Mouse (Mus musculus) frontal cortex, postnatal 14 days (tissue): ENCODE measurements around the gene Slc30a6.
"Not testable (repeated sequence)": the region's sequence is repeated elsewhere in the genome, so short reads cannot be mapped to it uniquely, and the experiment has no call there.

Source experiments
- DNase-seq, 2 experiments: peaks; one replicate each; pipeline ENCODE4 v3.0.0; 2022; ENCODE audit warnings: low spot score in 2 of 2

Slc30a6 gene

DNA sequence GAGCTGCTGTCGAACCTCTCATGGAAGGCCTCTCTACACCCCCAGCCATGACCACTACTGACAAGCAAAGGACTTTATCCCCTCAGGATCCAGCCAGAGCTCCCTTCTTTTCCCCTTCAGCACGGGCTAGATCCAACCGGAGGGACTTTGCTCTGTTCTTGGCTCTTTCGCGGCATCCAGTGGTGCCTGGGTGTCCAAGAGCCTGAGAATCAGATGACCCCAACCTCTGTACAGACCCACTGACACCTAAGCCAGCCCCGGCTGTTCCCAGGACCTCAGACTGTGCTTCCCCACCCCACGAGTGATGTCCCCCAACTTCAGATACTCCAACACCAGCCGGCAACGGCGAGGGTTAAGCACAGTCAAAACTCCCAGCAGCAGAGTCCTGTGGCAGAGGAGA, 54.4 kb downstream of the Slc30a6 start:
- DNase-seq = no peak

DNA sequence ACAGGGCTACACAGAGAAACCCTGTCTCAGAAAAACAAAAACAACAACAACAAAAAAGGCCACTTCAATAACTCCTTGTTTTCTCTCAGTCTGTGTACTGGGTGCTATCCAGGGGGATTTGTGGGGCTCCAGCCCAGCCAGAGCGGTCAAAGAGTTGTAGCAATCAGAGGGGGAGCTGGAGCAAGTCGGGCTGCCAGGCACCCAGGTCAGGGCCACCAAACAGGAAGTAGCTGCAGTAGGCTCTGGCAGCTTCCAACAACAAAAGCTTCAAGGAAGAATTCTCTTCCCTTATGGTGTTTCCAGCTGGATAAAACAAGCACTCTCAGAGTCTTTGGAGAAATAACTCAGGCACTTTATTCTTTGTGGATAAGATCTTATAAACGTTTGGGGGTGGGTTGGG, 58.5 kb downstream of the Slc30a6 start:
- DNase-seq = no peak

DNA sequence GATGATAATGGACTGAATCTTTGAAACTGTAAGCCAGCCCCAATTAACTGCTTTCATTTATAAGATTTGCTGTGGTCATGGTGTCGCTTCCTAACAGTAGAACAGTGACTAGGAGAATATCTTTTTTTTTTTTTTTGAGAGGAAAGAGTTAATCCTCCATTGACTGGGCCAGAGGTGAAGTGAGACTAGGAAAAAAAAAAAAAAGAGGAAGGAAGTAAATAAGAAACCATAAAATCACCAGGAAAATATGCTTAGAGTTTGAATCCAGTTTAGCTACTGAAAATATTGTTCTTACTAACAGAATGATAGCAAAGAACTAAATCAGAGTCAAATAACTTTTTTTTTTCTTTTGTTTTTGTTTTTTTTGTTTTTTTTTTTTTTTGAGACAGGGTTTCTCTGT, 59.3 kb downstream of the Slc30a6 start:
- no peak for DNase-seq

DNA sequence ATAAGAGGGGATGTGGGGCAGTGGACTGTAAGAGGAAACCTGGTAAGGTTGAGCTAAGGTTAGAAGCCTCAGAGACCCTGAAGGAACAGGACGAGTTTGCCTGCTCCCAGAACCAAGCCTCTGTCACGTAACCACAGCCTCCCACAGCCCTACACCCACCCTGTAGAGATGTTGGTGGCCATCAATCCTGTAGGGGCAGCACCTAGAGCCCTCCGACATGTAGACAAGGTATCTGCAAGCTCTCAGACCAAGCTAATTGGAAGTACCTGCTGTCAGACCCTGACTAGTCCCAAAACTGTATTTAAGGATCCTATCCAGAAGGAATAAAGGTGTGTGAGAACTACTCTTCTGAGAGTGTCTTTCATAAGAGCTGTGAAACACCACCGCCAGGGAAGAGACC, 60.0 kb downstream of the Slc30a6 start:
- DNase-seq = no peak

DNA sequence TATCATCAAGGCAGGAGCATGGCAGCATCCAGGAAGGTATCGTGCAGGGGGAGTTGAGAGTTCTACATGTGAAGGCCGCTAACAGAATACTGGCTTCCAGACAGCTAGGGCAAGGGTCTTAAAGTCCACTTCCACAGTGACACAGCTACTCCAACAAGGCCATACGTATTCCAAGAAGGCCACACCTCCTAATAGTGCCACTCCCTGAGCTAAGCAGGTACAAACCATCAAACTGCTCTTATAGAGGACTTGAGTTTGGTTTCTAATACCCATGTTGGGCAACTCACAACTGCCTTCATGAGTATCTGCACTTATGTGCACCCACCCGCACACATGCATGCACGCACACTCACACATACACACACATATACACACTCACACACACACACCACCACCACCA, 61.4 kb downstream of the Slc30a6 start:
- no peak for DNase-seq

DNA sequence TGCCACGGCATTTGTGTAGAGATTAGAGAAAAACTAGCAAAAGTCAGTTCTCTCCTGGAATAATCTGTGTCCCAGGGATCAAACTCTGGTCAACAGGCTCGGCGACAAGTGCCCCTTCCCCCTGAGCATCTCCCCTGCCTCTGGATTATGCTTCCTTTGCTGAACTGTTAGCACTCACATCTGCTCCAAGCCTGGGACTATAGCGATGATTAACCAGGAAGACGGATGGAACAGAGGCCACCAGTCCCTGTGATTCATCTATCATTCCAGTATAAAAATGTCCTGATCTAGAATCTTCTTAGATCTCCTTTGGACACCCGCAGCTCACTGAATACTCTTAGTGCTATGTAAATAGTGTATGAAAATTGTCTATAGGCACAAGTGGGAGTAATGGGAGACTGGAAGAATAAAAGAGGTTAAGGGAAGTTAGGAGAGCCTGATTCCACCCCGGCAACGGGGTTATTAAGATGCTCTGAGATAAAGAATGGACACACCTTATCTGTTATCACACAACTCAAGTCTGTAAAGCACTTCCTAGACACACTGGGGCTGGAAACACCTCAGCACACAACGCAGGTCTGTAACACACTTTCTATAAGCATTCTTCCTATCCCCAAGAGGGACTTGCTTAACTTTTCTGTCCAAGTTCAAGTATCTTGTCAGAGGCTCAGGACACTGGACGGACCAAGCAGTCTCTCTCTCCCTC, 62.7 kb downstream of the Slc30a6 start:
- DNase-seq = no peak

DNA sequence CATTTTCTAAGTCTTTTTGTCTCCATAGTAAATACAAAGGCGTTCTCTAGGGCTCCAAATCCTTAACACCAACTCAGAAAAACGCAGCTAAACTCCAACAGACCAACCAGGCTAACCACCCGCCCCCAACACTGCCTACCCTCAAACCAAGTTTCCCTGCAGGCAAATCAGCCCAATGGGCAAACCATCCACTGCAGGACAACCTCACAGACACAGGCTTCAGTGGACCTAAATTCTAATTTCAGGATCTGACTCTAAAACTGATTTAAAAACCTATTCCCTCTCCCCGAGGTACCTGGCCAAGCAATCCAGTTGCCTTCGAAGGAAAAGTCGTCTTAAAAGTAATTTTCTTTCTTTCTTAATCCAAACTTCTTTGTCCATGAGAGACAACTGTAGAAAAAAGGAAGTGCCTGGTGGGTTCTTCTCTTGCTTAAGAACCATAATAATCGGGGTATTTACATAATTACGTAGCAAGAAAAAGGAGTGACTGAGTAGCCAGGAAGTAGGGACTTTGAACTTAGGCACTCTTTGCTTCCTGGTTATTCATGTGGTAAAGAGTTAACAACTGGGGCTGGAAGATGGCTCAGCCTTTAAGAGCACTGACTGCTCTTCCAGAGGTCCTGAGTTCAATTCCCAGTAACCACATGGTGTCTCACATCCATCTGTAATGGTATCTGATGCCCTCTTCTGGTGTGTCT, 63.5 kb downstream of the Slc30a6 start, which contains the start of gene Nlrc4:
Nlrc4 (minus strand) TSS at position 432 of the 698 bp plus-strand sequence.
- no peak for DNase-seq

DNA sequence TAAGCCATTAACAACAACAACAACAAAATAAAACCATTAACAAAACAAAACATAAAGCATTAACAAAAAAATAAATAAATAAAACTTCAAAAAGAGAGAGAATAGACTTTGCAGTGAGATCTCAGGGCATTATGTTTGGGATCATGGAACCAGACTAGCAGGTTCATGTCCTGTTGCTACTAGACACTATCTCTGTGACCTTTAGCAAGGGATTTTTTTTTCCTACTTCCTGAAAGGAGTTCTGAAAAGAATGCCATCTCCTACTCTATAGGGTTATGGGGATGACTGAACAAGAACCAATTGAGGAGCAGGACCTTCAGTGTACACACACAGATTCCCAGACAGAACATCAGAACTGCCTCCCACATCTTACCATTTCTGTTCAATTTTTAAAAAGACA, 68.1 kb downstream of the Slc30a6 start:
- DNase-seq = no peak

DNA sequence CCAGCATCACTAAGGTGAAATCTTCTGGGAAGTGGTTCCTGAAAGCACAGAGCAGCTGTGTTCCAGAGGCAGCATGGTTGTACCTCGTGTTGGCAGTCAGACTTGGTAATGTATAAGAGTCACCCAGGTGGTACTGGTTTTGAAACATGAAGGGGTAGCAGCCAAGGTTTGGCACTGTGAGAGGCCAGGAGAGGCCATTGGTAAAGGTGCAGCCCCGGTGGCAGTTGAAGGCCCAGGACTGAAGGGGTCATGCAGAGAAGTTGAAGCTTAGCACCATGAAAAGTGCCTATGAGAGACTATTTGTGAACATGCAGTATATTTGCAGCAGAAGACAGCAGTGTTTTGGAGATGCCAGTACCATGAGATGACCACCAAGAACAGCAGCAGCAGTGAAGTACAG, 72.6 kb downstream of the Slc30a6 start:
- DNase-seq = not testable (repeated sequence)

DNA sequence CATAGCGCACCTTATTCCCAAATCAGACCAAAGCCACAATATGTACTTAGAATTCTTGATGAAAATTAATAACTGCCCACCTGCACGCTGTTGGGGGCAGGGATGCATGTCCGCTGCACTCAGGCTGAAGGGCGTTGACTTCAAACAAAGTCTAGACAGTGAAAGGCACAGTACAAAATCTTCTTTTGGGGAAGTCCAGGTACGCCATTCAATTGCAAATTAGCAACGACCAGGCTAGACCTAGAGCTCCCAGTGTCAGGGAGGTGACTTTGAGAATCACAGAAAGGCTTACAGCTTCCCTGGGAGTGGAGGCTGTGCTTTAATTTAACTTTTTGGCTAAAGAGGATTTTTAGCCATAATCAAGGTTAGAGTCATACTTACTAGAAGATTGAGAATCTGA, 74.7 kb downstream of the Slc30a6 start:
- not testable (repeated sequence) for DNase-seq
